Mouse (Mus musculus) neural tube, embryonic 11.5 days (tissue): ENCODE results near the gene St6galnac5. TPM values are rescaled to one million over a fixed set of nuclear protein-coding genes. Genes with fewer than 3 reads are reported as not detected.

ENCODE experiments used
- ATAC-seq: fragments of 200-750 bp; cut with Nextera tagmentation; 2 replicates; pipeline ENCODE4 v1.8.0; 2017; ENCODE audit warnings: moderate number of reproducible peaks, mild to moderate bottlenecking, moderate TSS enrichment, moderate library complexity; ENCODE audit not compliant: insufficient read depth, low FRiP score, low TSS enrichment
- DNase-seq: peaks from one replicate; pipeline ENCODE4 v3.0.0-alpha.2; 2015; ENCODE audit warnings: low spot score
- H3K27ac ChIP-seq: fragments of 300-500 bp; sonication (generic); 2 replicates; pipeline ENCODE4 v1.5.1; 2014; ENCODE audit warnings: low read depth, mild to moderate bottlenecking, low read length
- H3K27me3 ChIP-seq: fragments of 300-500 bp; sonication (generic); 2 replicates; pipeline ENCODE4 v1.6.1; 2014; ENCODE audit warnings: mild to moderate bottlenecking, low read length, mixed read lengths; ENCODE audit not compliant: control insufficient read depth, insufficient read depth
- H3K36me3 ChIP-seq: fragments of 300-500 bp; sonication (generic); 2 replicates; pipeline ENCODE4 v1.6.1; 2014; ENCODE audit warnings: mild to moderate bottlenecking, low read length, moderate library complexity, mixed read lengths; ENCODE audit not compliant: control insufficient read depth, insufficient read depth
- H3K4me1 ChIP-seq: fragments of 300-500 bp; sonication (generic); 2 replicates; pipeline ENCODE4 v1.6.1; 2014; ENCODE audit warnings: low read length, mixed read lengths; ENCODE audit not compliant: control insufficient read depth, insufficient read depth
- H3K4me2 ChIP-seq: fragments of 300-500 bp; sonication (generic); 2 replicates; pipeline ENCODE4 v1.6.1; 2014; ENCODE audit warnings: low read depth, mild to moderate bottlenecking, moderate library complexity
- H3K4me3 ChIP-seq: fragments of 300-500 bp; sonication (generic); 2 replicates; pipeline ENCODE4 v1.5.1; 2014; ENCODE audit warnings: low read depth, low read length
- H3K9ac ChIP-seq: fragments of 300-500 bp; sonication (generic); 2 replicates; pipeline ENCODE4 v1.6.1; 2014; ENCODE audit warnings: mild to moderate bottlenecking, low read length
- H3K9me3 ChIP-seq: fragments of 300-500 bp; sonication (generic); 2 replicates; pipeline ENCODE4 v1.6.1; 2016; ENCODE audit warnings: low read length; ENCODE audit not compliant: control insufficient read depth
- WGBS: fragments of 180-500 bp; shearing (Covaris S2); extraction: QIAGEN DNeasy Blood & Tissue Kit; methylation state at CpG from one replicate; pipeline ENCODE4 v1.1.7; 2014; 5-methylcytosine and 5-hydroxymethylcytosine counted together
- polyA plus RNA-seq: library from polyadenylated mRNA; unstranded; fragments of >200 nt; fragmentation: Nextera tagmentation; extraction: Ambion mirVana; gene quantifications from 2 replicates; pipeline ENCODE4 v1.2.1, GENCODE M21; 2014

St6galnac5 gene
- polyA plus RNA-seq, 1 experiment from 2014 or later = 6.7 TPM

DNA sequence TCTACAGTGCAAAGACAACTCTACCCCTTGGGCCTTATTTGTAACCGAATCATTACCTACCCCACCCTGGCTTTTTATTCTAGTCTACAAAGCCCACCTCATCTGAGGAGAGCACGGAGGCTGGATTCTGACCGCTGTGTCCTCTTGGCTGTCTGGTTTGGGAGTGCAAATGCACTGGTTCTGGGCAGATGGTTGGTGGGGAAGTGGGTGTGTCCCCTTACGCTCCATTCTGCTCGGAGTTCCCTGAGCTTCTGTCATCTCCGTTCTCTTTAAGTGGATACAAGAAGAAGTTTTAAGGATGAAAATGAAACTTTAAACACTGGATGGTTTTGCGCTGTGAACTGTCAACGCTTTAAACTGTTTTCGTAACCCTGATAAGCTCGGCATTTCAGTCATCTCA is 68.9 kb downstream of the St6galnac5 start:
- Histone ChIP-seq H3K4me1 (no peaks in the 10 kb centered on the region), H3K4me2 (no peak overlapping the region), H3K36me3 (no peaks in the 10 kb centered on the region), H3K9ac (no peak overlapping the region), H3K27me3 (no peaks in the 10 kb centered on the region), H3K9me3 (no peaks in the 10 kb centered on the region), H3K4me3 (no peak overlapping the region), H3K27ac (no peak overlapping the region)
- WGBS = 97% methylated on average over 10 of the region's 10 CpGs
- ATAC-seq = no peak
- no peak for DNase-seq

DNA sequence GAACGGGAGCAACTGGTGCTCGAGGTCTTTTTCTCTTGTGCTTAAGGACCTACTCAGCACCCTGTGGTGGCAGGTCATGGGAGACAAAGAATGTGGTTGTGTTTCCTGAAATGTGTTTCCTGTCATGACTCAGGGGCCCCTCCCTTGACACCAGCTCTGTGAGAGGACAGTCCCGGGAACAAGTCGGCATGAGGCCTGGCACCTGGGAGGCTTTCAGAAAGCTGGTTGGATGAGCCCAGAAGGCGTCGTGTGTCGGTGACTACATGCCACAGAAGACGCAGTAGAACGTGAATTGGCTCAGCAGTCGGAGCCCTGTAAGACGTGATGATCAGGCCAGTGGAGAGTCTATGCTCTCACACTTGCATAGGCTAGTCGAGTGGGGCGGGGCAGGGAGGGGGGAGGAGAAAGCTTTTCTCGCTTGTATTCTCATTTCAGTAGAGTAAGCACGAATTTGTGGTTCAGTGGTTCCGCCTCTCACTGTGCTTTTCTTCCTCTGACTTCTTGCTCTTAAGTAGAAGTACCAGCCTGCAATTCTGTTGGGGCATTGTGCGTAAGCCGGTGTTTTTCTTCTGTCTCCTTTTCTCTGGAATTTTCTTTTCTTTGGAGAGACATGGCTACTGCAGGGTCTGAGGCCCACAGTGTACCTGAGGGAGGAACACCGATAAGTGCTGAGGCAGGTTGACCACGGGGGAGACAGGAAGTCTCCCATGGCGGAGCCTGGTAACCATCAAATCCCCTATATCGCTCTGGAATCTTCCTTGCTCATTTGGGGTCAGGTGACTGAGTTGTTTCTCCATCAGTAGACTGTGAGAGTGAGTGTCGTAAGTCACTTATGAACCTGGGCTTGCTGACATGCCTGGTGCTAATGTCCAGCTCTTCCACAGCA is 69.6 kb downstream of the St6galnac5 start:
- H3K27ac ChIP-seq = no peak overlapping the region
- no peak overlapping the region for H3K9ac ChIP-seq
- H3K4me1 ChIP-seq = no peaks in the 10 kb centered on the region
- no peaks in the 10 kb centered on the region for H3K9me3 ChIP-seq
- no peak overlapping the region for H3K4me3 ChIP-seq
- DNase-seq (no peak), ATAC-seq (no peak)
- H3K36me3 ChIP-seq = no peaks in the 10 kb centered on the region
- H3K27me3 ChIP-seq = no peaks in the 10 kb centered on the region
- 88% methylated on average over 23 of the region's 23 CpGs for WGBS
- no peak overlapping the region for H3K4me2 ChIP-seq

DNA sequence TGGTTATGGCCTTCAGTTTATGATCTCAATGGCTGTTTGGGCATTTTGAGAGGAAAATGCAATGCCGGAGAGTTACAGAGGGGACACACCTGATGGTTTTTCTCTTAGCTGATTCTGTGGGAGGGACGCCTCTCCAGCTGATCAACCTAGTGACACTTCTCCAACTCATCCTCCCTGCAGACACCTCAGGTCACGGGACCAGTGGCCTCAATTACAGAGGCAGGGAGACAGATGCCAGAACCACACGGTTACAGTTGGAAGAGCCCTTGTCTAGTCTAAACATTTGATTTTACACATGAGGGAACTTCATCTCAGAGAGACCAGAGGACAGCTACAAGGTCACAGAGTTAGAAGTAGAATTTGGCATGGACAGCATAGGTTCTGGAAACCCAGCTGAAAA is 70.5 kb downstream of the St6galnac5 start:
- H3K36me3 ChIP-seq = no peaks in the 10 kb centered on the region
- no peak overlapping the region for H3K4me3 ChIP-seq
- no peak overlapping the region for H3K27ac ChIP-seq
- H3K9me3 ChIP-seq = no peaks in the 10 kb centered on the region
- no peak for DNase-seq
- ATAC-seq = no peak
- 82% methylated on average over 4 of the region's 4 CpGs for whole genome bisulfite sequencing
- no peaks in the 10 kb centered on the region for H3K27me3 ChIP-seq
- no peak overlapping the region for H3K9ac ChIP-seq
- no peaks in the 10 kb centered on the region for H3K4me1 ChIP-seq
- H3K4me2 ChIP-seq = no peak overlapping the region

DNA sequence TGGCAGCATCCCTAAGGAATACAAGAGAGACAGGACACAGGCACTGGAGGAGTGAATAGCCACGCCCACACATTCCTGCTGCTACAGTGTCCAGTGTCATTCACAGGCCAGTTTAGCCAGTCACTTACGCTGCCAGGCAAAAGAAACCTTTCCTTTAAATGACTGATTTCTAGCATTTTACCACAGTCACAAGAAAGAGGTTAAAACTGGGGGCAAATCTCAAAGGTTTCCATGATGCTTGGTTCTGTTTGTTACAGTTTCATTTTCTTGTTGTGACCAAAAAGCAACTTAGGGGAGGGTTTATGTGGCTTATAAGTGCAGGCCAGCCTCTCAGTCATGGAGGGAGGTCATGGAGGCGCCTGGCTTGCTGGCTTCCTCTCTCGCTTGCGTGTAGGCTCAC is 74.4 kb downstream of the St6galnac5 start:
- WGBS = 78% methylated on average over 5 of the region's 5 CpGs

DNA sequence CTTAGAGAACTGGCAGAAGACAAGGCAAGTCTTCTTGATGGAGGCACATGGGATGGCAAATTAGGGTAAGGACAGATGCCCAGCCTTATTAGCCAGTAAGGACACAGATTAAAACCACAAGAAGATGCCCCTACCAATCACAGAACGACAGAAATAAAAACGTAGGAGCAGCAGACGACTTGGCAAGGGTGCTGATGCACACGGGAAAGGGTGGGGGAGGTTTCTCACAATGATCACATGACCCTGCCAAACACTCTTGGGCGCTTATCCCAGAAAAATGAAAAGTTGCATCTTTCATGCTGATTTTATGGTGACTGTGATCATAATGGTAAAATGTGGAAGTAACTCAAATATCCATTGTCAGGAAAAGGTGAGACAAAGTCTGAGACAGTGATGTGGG is 75.0 kb downstream of the St6galnac5 start:
- Histone ChIP-seq H3K9me3 (no peaks in the 10 kb centered on the region), H3K27ac (no peak overlapping the region), H3K4me3 (no peak overlapping the region), H3K4me1 (no peaks in the 10 kb centered on the region), H3K9ac (no peak overlapping the region), H3K27me3 (no peaks in the 10 kb centered on the region), H3K36me3 (no peaks in the 10 kb centered on the region), H3K4me2 (no peak overlapping the region)
- no peak for ATAC-seq
- 86% methylated on average over 5 of the region's 5 CpGs for WGBS
- DNase-seq = no peak

More for the DNA sequence above, 74.4 kb downstream of the St6galnac5 start:
- no peak overlapping the region for H3K4me3 ChIP-seq
- H3K27ac ChIP-seq = no peak overlapping the region
- ATAC-seq (no peak), DNase-seq (no peak)
- H3K4me2 ChIP-seq = no peak overlapping the region
- no peaks in the 10 kb centered on the region for H3K27me3 ChIP-seq
- H3K36me3 ChIP-seq = no peaks in the 10 kb centered on the region
- H3K4me1 ChIP-seq = no peaks in the 10 kb centered on the region
- H3K9ac ChIP-seq = no peak overlapping the region
- H3K9me3 ChIP-seq = no peaks in the 10 kb centered on the region

DNA sequence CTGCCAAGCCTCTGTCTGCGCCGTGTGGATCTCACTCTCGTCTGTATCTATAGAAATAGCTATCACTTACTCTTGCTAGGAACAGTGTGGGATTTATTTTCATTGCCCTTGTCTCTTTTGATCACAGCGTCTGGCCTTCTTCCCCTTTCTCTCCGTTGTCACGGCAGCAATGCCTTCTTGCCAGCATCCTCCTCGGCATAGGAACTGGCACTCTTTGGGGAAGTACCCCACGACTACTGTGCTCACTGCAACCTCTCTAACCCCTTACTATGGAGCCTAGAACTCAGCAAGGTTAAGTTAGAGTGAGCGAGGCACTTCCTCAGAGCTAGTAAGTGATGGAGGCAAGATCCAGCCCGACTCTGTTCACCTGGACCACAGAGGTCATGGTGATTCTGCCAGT is 76.2 kb downstream of the St6galnac5 start:
- ATAC-seq = no peak
- Histone ChIP-seq H3K9me3 (no peaks in the 10 kb centered on the region), H3K9ac (no peak overlapping the region), H3K36me3 (no peaks in the 10 kb centered on the region), H3K27me3 (no peaks in the 10 kb centered on the region), H3K27ac (no peak overlapping the region), H3K4me3 (no peak overlapping the region), H3K4me1 (no peaks in the 10 kb centered on the region), H3K4me2 (no peak overlapping the region)
- 69% methylated on average over 10 of the region's 10 CpGs for WGBS
- DNase-seq = no peak

DNA sequence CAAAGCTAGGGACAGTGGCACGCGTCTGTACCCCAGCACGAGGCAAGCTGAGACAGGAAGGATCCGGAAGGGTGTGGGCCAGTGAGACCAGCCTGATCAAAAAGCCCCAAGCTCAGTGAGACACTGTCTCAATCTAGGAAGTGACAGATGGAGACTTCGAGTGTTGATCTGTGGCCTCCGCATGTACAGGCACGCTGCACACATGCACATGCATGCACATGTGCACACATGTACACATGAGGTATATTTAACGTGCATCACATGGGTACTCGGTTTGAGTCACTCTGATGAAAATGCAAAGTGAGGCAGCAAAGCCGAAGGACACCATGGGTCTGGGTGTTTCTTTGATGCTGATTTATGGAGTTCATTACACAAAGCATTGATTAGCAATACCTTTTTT is 77.0 kb downstream of the St6galnac5 start:
- H3K4me3 ChIP-seq = no peak overlapping the region

DNA sequence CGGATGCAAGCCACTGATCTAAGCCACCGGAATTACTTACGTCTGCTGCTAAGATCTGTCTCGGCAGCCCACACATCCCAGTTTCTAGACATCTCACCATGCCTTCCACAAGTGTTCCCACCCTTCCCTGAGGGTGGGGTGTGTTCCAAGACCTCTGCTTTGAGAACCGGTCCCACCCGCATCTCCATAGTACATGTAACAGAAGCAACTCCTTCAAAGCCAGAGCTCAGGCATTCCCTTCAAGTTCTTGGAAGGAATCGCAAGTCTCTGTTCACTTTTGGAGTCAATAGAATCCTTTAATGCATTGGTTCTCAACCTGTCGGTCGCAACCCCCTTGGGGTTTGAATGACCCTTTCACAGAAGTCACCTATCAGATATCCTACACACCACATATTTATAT is 83.1 kb downstream of the St6galnac5 start:
- H3K9ac ChIP-seq = no peak overlapping the region
- no peaks in the 10 kb centered on the region for H3K27me3 ChIP-seq
- no peak overlapping the region for H3K4me3 ChIP-seq
- no peaks in the 10 kb centered on the region for H3K36me3 ChIP-seq
- H3K27ac ChIP-seq = no peak overlapping the region
- 93% methylated on average over 9 of the region's 9 CpGs for WGBS
- no peaks in the 10 kb centered on the region for H3K4me1 ChIP-seq
- DNase-seq (no peak), ATAC-seq (no peak)
- no peak overlapping the region for H3K4me2 ChIP-seq
- no peaks in the 10 kb centered on the region for H3K9me3 ChIP-seq

More for the DNA sequence above, 77.0 kb downstream of the St6galnac5 start:
- 89% methylated on average over 10 of the region's 10 CpGs for WGBS
- no peak overlapping the region for H3K4me2 ChIP-seq
- no peak for DNase-seq
- H3K4me1 ChIP-seq = no peaks in the 10 kb centered on the region
- H3K36me3 ChIP-seq = no peaks in the 10 kb centered on the region
- no peak overlapping the region for H3K9ac ChIP-seq
- H3K27ac ChIP-seq = no peak overlapping the region
- H3K9me3 ChIP-seq = no peaks in the 10 kb centered on the region
- no peak for ATAC-seq
- H3K27me3 ChIP-seq = no peaks in the 10 kb centered on the region

DNA sequence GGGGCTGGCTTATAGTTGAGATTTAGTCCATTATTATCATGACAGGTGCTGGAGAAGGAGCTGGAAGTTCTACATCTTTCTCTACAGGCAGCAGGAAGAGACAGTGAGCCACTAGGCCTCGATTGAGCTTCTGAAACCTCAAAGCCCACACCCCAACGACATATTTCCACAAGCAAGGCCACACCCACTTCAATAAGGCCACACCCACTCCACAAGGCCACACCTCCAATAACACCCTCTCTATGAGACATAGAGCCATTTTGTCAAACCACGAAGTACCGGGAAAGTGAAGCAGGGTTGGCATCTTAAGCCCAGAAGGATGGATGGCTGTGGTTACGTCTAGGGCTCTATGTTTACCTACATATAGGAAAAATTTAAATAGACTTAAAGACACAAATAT is 84.8 kb downstream of the St6galnac5 start:
- Histone ChIP-seq H3K36me3 (no peaks in the 10 kb centered on the region), H3K4me3 (no peak overlapping the region), H3K27ac (no peak overlapping the region), H3K4me2 (no peak overlapping the region), H3K9me3 (no peaks in the 10 kb centered on the region), H3K4me1 (no peaks in the 10 kb centered on the region), H3K27me3 (no peaks in the 10 kb centered on the region), H3K9ac (no peak overlapping the region)
- WGBS = 84% methylated on average over 5 of the region's 5 CpGs
- DNase-seq = no peak
- no peak for ATAC-seq
